In genomic region chr11:75231756-75232155, GRCm38 (mm10) we compare ENCODE assay signal across 7 mouse cellular contexts. TPM values are rescaled to one million over a fixed set of nuclear protein-coding genes. Genes with fewer than 3 reads are reported as not detected.
DNase-seq lines count a peak whose midpoint lies in the region; ATAC-seq and TF ChIP-seq lines count a peak whose summit lies in the region.

No protein-coding gene starts in this region.

- H3K27me3 ChIP-seq in G1E (ENCODE audit: insufficient read depth, low read length), result peaks cover 65% of the 10 kb centered on the region
- no peaks in the 10 kb centered on the region for H3K27me3 ChIP-seq in kidney, embryonic 16.5 days (ENCODE audit: insufficient read depth, low read length)
- H3K27me3 ChIP-seq in splenic B cell, adult 2 months (ENCODE audit: control insufficient read depth, insufficient read depth, low read length, poor library complexity, severe bottlenecking), result no peaks in the 10 kb centered on the region

- no peaks in the 10 kb centered on the region for H3K9me3 ChIP-seq in G1E (replicated peaks)
- H3K9me3 ChIP-seq in kidney, embryonic 16.5 days (ENCODE audit: low read length), result no peaks in the 10 kb centered on the region

- H3K27ac ChIP-seq in kidney, embryonic 16.5 days (ENCODE audit: low read length), result no peak overlapping the region

- H3K4me3 ChIP-seq in G1E (ENCODE audit: low read depth, low read length), result no peak overlapping the region
- no peak overlapping the region for H3K4me3 ChIP-seq in kidney, embryonic 16.5 days (ENCODE audit: low read length)

- peaks cover 21% of the 10 kb centered on the region for H3K4me1 ChIP-seq in G1E (ENCODE audit: insufficient read depth, low read depth, low read length)
- peaks cover 8% of the 10 kb centered on the region for H3K4me1 ChIP-seq in kidney, embryonic 16.5 days (ENCODE audit: insufficient read depth, low read length)

- WGBS in kidney, embryonic 16.5 days, result 7% methylated on average over 7 of the region's 7 CpGs

- no peak for ATAC-seq in G1E (ENCODE audit: extremely low read depth, insufficient number of reproducible peaks, low FRiP score, poor library complexity, severe bottlenecking)
- peak; percentile 12; the same call in 1 of the 2 replicates for ATAC-seq in kidney, embryonic 16.5 days (ENCODE audit: low FRiP score, low TSS enrichment)

- H3K9ac ChIP-seq in kidney, embryonic 16.5 days (replicated peaks; ENCODE audit: low read length), result no peak overlapping the region

- intact Hi-C loops in gastrocnemius, postnatal 14 days (cut with DNase I; ENCODE audit: low total_unique reads), result loop anchor here (5.0 kb wide), 1 partner anchor 39 kb away; the partner anchor contains the start of genes Dph1 and Rtn4rl1

- no peak overlapping the region for H3K4me2 ChIP-seq in kidney, embryonic 16.5 days (replicated peaks; ENCODE audit: low read depth, low read length)

- peak; percentile 52 for TF ChIP-seq CTCF in G1E (IDR thresholded peaks at IDR 0.05; ENCODE audit: low read depth, low read length)

- DNase-seq in CD8-positive naive resting alpha-beta T cell, adult 2 months (ENCODE audit: low read depth in 2 of 2, low spot score in 2 of 2), result peak; percentile 54 to 59
- DNase-seq in G1E (ENCODE audit: low spot score), result peak; percentile 23
- peak; percentile 73 for DNase-seq in cerebellum, adult 11 months
- DNase-seq in gastrocnemius, postnatal 14 days, result peak; percentile 66
- DNase-seq in lung, postnatal 10 days, result peak; percentile 82
- peak; percentile 75 for DNase-seq in splenic B cell, adult 2 months (ENCODE audit: low read depth, low spot score)

- no peaks in the 10 kb centered on the region for H3K36me3 ChIP-seq in G1E (replicated peaks)
- H3K36me3 ChIP-seq in kidney, embryonic 16.5 days (ENCODE audit: insufficient read depth, low read length), result no peaks in the 10 kb centered on the region
- H3K36me3 ChIP-seq in splenic B cell, adult 2 months (ENCODE audit: control insufficient read depth, insufficient read depth, low read length, poor library complexity, severe bottlenecking), result no peaks in the 10 kb centered on the region

RNA-seq across cellular contexts. Expression of gene Rtn4rl1, which starts 38.2 kb away (rescaled TPM):
- total RNA-seq in G1E (2014; fragmentation: Nextera tagmentation) (not detected in 2 replicates), G1E (2017) (not detected in 2 replicates)
- not detected in 2 replicates for polyA plus RNA-seq in G1E (2012)
- total RNA-seq in gastrocnemius, postnatal 14 days (2021), result 1 to 10 TPM; 2.1 to 3.0 TPM
- 3.8 and 5.0 TPM in 2 replicates for polyA plus RNA-seq in kidney, embryonic 16.5 days (2015; fragmentation: Nextera tagmentation; extraction: Ambion mirVana)

RNA-seq across cellular contexts. Expression of gene Dph1, which starts 40.7 kb away (rescaled TPM):
- 4.7 and 10.0 TPM in 2 replicates for total RNA-seq in G1E (2014; fragmentation: Nextera tagmentation)
- 6.1 and 8.7 TPM in 2 replicates for total RNA-seq in G1E (2017)
- polyA plus RNA-seq in G1E (2012), result 61.5 and 93.9 TPM in 2 replicates
- 1 to 10 TPM; 6.6 to 6.9 TPM for total RNA-seq in gastrocnemius, postnatal 14 days (2021)
- 28.2 and 28.4 TPM in 2 replicates for polyA plus RNA-seq in kidney, embryonic 16.5 days (2015; fragmentation: Nextera tagmentation; extraction: Ambion mirVana)

RNA-seq across cellular contexts. Expression of gene Ovca2, which starts 53.1 kb away (rescaled TPM):
- total RNA-seq in G1E (2014; fragmentation: Nextera tagmentation) (21.0 and 21.8 TPM in 2 replicates), G1E (2017) (20.9 and 21.7 TPM in 2 replicates)
- 2.0 and 2.4 TPM in 2 replicates for polyA plus RNA-seq in G1E (2012)
- 1 to 10 TPM; 3.6 to 4.1 TPM for total RNA-seq in gastrocnemius, postnatal 14 days (2021)
- polyA plus RNA-seq in kidney, embryonic 16.5 days (2015; fragmentation: Nextera tagmentation; extraction: Ambion mirVana), result 26.1 and 26.9 TPM in 2 replicates

Comparison
In these comparisons a context has a peak if more than half of its experiments do, and no peak if none do; other contexts are left out.
1. DNase-seq: peak in every context shown above with its lines; median percentile 82 in lung, postnatal 10 days; 75 in splenic B cell, adult 2 months; 73 in cerebellum, adult 11 months; 66 in gastrocnemius, postnatal 14 days; 56 in CD8-positive naive resting alpha-beta T cell, adult 2 months; 23 in G1E.
2. RNA of gene Ovca2, which starts 53.1 kb away (total RNA-seq): 20.9 to 21.8 TPM in G1E; 3.6 to 4.1 TPM in gastrocnemius, postnatal 14 days; every median in the first group is over 4 times any median in the second.